Mouse (Mus musculus) gonadal fat pad, adult 2 months (tissue): ENCODE results near the gene E130114P18Rik. TPM values are rescaled to one million over a fixed set of nuclear protein-coding genes. Genes with fewer than 3 reads are reported as not detected.

ENCODE experiments used
- DNase-seq: peaks from one replicate; pipeline ENCODE4 v3.0.0-alpha.2; 2012; ENCODE audit warnings: low read depth
- polyA plus RNA-seq: library from polyadenylated mRNA; depleted of rRNA; stranded (reverse); fragments of >200 nt; gene quantifications from 2 replicates; pipeline ENCODE4 v1.2.3, GENCODE M21; 2012

E130114P18Rik gene
- polyA plus RNA-seq, 1 experiment = 0.11 TPM

DNA sequence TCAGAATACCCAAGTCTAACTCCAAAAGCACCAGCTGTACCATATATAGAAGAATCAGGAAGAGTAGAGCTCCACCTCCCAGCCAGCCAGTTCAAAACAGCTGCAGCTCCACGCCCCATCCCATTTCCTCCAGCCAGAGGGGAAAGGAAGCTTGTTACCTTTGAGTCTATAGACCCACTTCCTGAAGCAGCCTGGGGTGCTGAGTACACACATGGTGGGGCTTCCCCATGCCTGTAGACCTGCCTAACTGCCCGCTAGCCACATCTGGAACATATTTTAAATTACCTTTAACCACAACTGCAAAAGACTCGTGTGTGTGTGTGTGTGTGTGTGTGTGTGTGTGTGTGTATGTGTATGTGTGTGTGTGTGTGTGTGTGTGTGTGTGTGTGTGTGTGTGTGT is 120.3 kb downstream of the E130114P18Rik start:
- DNase-seq = no peak

GRCm38 (mm10) chr4:97649626-97650015 is 128.3 kb downstream of the E130114P18Rik start:
- DNase-seq = no peak

DNA sequence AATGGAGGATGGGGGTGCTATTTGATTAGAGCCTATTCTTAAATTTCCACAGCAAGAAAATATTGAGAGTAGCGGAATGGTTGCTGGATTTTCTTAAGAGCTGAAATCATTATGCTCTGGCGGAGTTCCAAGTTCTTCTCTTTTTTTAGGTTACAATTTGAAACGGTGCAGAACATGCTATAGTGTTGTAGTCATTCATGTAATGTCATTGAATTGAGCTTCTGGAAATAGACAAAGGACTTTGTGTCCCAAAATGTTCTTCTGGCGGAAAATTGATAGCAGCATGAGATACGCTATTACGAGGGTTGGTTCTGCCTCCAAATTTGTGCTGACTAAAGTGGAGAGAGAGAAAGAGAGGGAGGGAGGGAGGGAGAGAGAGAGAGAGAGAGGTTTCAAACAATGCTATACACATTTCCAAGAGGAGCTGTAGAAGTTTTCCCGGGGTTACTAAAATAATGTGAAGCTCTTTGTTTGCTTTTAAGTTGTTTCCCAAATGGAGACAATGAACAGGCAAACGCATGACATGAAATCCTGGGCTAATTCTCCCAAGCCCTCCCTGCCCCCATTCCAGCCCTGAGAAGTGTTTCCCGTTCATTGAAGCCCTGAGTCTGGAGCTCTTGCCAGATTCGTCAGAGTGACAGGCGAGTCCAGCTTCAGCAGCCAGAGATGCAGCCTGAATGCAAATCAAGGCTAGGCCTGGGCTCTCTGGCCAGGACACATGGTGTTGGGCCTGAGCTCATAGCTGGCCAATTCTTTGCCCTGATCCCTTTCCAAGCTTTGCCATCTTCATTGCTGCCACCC is 128.9 kb downstream of the E130114P18Rik start:
- no peak for DNase-seq

GRCm38 (mm10) chr4:97648436-97648707 is 129.5 kb downstream of the E130114P18Rik start:
- DNase-seq = no peak

DNA sequence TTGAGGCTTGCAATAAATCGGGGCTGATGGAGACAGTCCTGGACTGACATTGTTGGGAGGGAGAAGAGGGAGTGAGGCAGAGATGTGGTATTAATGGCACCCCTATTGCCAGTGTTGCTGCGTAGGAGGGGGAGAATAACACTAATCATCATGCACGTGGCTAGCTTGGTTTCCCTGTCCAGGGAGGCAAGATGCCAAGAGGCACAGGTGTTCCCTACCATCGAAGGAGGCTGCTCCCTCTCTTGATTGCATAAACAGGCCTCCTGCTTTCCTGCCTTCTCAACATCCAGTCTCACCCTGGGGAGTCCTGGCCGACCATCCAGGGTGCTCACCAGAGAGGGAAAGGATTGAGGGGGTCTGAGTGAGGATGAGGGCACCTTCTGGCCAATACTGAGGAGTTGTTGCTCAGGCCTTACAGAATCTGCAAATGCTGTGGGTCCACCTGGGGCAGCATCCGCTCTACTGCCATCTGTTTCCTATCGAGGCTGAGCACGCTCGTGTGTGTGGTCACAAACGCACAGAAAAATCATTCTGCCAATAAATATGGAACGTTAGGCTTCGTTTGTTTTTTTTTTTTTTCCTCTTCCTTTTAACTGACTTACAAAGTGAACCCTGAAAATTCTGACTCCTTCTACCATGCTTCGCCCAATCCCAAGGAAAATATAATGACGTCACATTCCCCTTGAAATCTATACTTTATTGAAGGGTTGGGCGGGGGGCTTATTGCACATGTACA is 130.0 kb downstream of the E130114P18Rik start:
- no peak for DNase-seq

DNA sequence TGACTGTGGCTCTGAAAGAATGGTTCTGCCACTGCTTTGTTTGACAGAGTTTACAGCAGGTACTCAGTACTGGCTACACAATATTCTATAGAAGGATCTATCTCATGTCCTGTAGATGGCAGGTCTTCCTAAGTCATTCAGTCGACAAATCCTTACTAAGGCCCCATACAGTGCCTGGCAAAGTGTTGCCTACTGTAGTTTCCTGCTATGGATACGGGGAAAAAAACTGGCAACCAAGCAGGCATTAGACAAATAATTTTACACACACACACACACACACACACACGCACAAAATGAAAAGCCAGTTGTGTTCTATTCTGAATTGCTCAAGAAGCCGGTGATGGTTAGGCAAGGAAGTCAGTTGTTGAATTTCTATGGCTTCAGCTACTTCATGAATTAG is 130.6 kb downstream of the E130114P18Rik start:
- DNase-seq = no peak

GRCm38 (mm10) chr4:97640385-97640784 is 137.5 kb downstream of the E130114P18Rik start:
- DNase-seq = no peak

GRCm38 (mm10) chr4:97636569-97636968 is 141.3 kb downstream of the E130114P18Rik start:
- DNase-seq = no peak

GRCm38 (mm10) chr4:97635757-97636292 is 142.1 kb downstream of the E130114P18Rik start:
- no peak for DNase-seq

DNA sequence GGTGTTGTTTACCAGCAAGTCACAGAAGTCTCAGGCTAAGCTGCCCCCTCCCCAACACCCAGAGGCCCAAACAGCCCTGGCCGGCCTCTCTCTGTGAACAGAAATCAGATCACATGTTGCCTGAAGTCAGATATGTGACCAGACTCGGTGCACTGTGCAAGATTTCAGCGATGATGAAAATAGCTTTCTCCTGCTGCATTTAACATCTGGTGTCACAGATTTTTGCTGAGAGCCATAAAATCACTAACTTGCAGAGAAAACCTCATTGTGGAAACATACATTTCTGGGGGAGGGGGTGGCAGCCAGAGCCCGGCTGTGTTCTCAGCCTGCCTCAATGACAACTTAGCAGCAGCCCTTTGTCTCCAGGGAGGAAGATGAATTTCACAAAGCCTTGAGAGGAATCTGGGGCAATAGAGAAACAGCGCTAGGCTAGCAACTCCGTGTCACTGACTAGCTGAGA is 142.6 kb downstream of the E130114P18Rik start:
- DNase-seq = no peak

- no peak for DNase-seq
Observed at GRCm38 (mm10) chr4:97628881-97629605, 148.8 kb downstream of the E130114P18Rik start.

- DNase-seq = no peak
Observed at GRCm38 (mm10) chr4:97626002-97626720, 151.7 kb downstream of the E130114P18Rik start.

- no peak for DNase-seq
Observed at GRCm38 (mm10) chr4:97623165-97623564, 154.7 kb downstream of the E130114P18Rik start.

DNA sequence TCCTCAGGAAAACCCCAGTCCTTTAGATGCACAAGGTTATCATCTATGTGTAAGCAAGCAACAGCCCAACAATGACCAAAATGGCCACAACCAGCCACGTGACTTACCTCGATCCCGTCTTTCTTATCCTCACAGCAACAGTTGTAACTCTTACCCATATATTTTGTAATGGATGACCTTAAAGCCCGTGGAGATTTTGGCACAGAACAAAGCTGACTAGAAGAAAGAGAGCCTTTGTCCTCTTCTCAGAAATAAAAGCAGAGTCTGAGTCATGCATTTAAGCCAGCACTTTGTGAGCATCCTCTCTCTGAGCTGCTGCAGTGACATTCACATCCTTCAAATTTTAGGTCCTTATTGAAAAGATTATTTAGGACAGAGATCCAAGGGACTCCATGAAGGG is 156.1 kb downstream of the E130114P18Rik start:
- DNase-seq = no peak

- no peak for DNase-seq
Observed at GRCm38 (mm10) chr4:97620409-97620808, 157.5 kb downstream of the E130114P18Rik start.

DNA sequence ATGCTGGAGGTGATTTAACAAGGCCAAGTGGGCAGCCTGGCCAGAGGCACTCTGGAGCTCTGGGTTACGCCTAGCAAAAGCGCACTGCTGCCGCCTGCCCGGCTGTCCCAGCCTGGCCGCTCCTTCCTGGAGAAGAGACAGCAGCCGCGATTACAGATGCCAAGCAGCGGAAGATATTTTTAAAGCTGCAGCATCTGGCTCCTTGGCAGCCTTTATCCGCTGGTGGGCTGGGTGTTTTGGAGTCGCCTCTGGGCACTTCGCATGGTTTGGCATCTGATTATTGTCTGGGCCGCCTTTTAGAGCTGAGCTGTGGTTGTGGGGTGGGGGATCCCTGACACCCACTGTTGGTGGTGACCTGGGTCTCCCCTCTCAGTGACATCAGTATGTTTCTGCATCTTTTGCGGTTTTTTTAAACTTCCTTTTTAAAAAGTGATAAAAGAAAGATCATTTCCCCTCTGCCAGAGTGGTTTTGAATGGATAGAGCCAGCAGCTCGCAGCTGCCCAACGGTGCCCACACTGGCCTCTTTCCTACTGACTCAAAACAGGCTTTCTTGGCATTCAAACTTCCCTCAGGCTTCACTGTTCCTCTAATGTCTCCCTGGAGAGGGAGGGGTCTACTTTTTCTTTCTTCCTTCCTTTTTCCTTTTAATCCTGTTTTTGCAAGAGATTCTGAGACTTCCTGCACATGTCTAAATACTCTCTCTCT is 159.1 kb downstream of the E130114P18Rik start:
- no peak for DNase-seq

DNA sequence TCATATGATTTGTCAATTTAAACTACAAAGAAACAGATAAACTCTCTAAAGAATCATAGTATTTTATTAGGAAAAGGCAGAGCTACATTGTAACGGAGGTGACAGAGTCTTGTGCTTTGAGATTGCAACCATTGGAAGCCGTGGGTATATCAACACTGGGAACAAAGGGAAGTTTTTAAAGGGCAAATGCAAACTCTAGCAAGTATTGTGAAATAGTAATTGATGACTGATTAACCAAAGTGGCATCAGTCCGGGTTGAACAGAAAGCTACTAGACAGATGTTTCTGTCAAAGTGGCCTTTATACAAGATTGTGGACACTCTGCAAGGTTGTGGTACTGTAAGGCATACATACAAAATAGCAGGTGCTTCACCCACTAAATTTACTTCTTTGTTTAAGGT is 162.8 kb downstream of the E130114P18Rik start:
- DNase-seq = no peak

DNA sequence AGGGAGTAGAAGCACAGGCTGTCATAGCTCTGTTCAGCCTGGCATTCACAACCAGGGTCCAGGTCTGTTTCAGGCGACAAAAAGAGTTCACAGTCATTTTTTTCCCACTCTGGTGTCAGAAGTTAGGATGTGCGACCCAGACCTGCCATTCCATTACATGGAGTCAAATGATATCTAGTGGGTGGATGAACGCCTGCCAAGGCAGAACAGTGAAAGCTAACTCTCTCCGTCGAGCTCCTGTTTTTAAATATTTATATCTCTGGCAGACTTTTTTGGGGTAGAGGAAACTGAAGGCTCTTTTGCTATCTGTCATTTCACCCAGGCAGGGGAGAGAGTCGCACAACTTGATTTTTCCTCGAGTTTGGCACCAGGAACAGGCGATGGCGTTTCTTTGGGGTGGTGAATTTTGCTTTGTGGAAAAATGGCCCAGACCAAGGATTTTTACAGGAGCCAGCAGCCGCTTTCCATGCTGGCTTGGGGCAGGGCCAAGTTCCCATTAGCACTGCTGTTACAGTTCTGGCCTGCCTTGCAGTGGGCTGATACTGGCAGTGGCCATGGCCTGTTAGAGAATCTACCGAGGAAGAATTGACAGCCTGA is 166.5 kb downstream of the E130114P18Rik start:
- DNase-seq = no peak

DNA sequence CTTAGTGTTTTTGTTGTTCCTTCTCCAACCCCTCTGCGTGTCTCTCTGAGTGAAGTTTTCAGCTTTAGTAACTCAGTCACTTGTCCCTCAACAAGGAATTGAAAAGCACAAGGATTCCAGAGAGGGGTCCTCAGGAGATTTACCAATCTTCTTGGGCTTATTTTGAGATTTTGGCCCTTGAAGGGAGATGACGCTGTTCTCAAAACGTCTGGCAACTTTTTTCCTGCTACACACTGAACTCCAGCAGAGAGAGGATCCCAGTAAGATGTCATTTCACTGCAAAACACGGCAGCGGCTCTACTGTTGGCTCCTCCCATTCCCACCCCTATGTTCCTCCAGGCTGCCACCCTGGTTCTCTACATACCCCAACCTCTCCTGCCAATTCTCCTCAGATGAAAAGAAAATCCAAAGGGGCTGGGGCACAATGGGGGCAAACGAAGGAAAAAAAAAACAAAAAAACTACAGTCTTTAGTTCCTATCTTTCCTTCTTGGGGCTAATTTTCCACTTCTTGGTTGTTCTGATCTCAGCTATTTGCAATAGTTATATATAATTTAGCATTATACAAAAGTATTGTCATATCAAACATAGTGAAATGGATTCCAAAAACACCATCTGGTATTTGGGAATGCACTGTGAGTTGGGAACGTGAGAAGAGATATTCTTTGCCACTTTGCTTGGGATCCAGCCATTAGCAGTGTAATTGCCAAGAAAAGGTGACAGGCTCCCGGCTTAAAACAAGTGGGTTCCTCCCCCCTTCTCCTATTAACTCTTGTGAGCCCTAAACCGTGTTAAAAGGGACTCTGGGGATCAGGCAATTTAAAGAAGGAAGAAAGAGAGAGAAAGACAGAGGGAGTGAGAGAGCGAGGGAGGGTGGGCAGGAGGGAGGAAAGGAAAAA is 167.8 kb downstream of the E130114P18Rik start:
- no peak for DNase-seq

GRCm38 (mm10) chr4:97609329-97609728 is 168.5 kb downstream of the E130114P18Rik start:
- no peak for DNase-seq
